Mouse (Mus musculus) thymus, adult 2 months (tissue): ENCODE measurements around the gene Auts2.

Experiments
- CTCF ChIP-seq: fragments of 200-500 bp; IDR thresholded peaks from 2 replicates; pipeline ENCODE4 v1.5.1; 2012; ENCODE audit warnings: mild to moderate bottlenecking, control low read depth, low read length, moderate library complexity, borderline replicate concordance; ENCODE audit not compliant: control insufficient read depth, poor library complexity, insufficient read depth; ENCODE audit errors: extremely low read depth
- POLR2A ChIP-seq: fragments of 200-500 bp; IDR thresholded peaks from 2 replicates; pipeline ENCODE4 v1.6.1; 2012; ENCODE audit warnings: mild to moderate bottlenecking, low read length, control low read depth, moderate library complexity; ENCODE audit not compliant: control insufficient read depth, poor library complexity, insufficient read depth; ENCODE audit errors: extremely low read depth

GRCm38 (mm10) chr5:131548932-131549563, 994.1 kb downstream of the Auts2 start:
- TF ChIP-seq POLR2A (no peak), CTCF (no peak)
